Mouse (Mus musculus): Measurements from ENCODE around the gene Fasn.

The Fasn gene

DNA sequence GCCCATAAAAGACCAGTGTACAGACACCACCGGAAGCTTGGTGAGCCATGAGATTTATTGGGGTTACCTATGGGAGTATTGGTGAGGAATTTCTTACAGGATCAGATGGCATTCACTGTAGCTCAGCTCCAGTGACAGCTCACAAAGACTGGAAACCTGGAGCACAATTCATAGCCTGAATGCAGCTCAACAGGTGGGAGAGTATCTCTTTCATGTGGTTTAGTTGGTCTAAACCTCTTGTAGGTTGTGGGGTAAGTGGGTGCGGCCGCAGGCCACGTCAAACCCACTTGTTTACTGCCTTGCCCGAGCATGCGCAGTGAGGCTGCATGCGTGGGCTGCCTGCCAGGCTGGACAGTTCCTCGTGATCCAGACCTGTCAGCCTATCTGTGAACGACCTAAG is 64.1 kb downstream of the Fasn start:
- DNase-seq (ENCODE audit: low spot score), result no peak
